Mouse (Mus musculus): Measurements from ENCODE around the gene Catsperb. TPM values are rescaled to one million over a fixed set of nuclear protein-coding genes. Genes with fewer than 3 reads are reported as not detected.

The Catsperb gene
- polyA plus RNA-seq (2014; fragmentation: Illumina TruSeq; extraction: RNeasy Lipid Tissue Mini Kit (QIAGEN cat#74804); ENCODE audit: low read depth, low replicate concordance): not detected

DNA sequence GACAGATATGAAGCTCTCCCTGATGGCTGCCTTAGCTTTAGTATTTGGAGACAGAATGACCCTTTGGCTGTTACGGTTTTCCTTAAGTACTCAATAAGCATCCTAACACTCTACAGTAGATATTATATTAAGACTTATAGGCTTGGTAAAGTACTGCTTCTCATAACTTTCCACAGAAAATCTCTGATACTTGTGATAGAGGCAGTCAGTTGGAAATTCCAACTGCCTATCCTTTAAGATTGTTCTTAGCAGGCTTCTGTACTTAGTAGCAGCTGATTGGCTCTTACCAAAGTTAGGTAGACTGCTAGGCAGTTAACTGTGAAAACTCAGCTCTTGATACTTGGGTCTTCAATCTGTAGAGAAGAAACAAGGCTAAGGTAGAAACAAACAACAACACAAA is at the start of gene Catsperb:
TSS of gene Catsperb (plus strand) at position 301 of the 400 bp plus-strand sequence.

Data from sigmoid colon, adult 10 weeks (tissue).